Comparison of ENCODE assay signal across 8 mouse cellular contexts in the genomic region with DNA sequence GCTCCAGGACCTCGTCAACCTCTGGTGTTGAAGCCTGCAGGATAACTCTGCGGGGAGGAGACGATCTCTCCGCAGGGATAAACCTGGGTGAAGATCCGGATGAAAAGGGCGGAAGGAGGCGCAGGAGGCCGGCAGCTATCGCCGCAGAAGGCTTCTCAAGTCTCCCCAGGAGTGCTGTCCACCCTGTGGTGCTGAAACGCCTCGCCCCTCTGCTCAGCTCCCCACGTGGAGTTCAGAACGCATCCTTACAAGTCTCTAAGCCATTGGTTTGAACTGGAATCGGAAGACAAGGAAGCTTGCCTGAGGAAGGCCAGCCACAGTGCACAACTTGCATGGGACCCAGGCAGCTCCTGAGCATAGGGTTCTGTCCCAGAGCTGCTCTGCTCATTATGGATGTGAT. TPM values are rescaled to one million over a fixed set of nuclear protein-coding genes. Genes with fewer than 3 reads are reported as not detected.
DNase-seq lines count a peak whose midpoint lies in the region; ATAC-seq and TF ChIP-seq lines count a peak whose summit lies in the region.

No protein-coding gene starts in this region.

- peak; percentile 25 for DNase-seq in CD4-positive helper T cell, adult 2 months (ENCODE audit: low read depth, low spot score)
- DNase-seq in adrenal gland, adult 8-10 months = peak; percentile 23
- peak; percentile 19 for DNase-seq in forebrain, postnatal 0 days
- peak; percentile 65 for DNase-seq in kidney, adult 18-20 months
- peak; percentile 76 for DNase-seq in retina, embryonic 14.5 days (ENCODE audit: low spot score)
- DNase-seq in right cerebral cortex, postnatal 36 days (ENCODE audit: low spot score in 2 of 2) = no peak
- no peak for DNase-seq in left cerebral cortex, adult 8-10 months (ENCODE audit: low spot score in 2 of 2)

- 0 out of 2 replicates have a peak overlapping the region, but pooled peaks have one; percentile 2 for H3K9ac ChIP-seq in forebrain, postnatal 0 days
- no peak overlapping the region for H3K9ac ChIP-seq in lung, embryonic 16.5 days (ENCODE audit: low read length)

- no peak for TF ChIP-seq CTCF in forebrain, postnatal 0 days (IDR thresholded peaks at IDR 0.05; ENCODE audit: low read depth)

- no peaks in the 10 kb centered on the region for H3K9me3 ChIP-seq in forebrain, postnatal 0 days (ENCODE audit: low read length)
- H3K9me3 ChIP-seq in lung, embryonic 16.5 days (ENCODE audit: control insufficient read depth, low read length) = no peaks in the 10 kb centered on the region

- 2% methylated on average over 15 of the region's 15 CpGs for WGBS in forebrain, postnatal 0 days
- 0% methylated on average over 15 of the region's 15 CpGs for WGBS in lung, embryonic 16.5 days

- no peaks in the 10 kb centered on the region for H3K27me3 ChIP-seq in forebrain, postnatal 0 days (ENCODE audit: insufficient read depth, low read length)
- peaks cover 3% of the 10 kb centered on the region; the same call in 1 of the 2 replicates for H3K27me3 ChIP-seq in lung, embryonic 16.5 days (ENCODE audit: control insufficient read depth, insufficient read depth, low read depth, low read length)

- H3K36me3 ChIP-seq in forebrain, postnatal 0 days (ENCODE audit: insufficient read depth) = no peaks in the 10 kb centered on the region
- H3K36me3 ChIP-seq in lung, embryonic 16.5 days (ENCODE audit: control insufficient read depth, insufficient read depth, low read length) = no peaks in the 10 kb centered on the region

- H3K4me1 ChIP-seq in forebrain, postnatal 0 days (ENCODE audit: insufficient read depth) = peaks cover 9% of the 10 kb centered on the region
- no peaks in the 10 kb centered on the region; the same call in 1 of the 2 replicates for H3K4me1 ChIP-seq in lung, embryonic 16.5 days (replicated peaks; ENCODE audit: control insufficient read depth, insufficient read depth, low read length)

- 0 out of 2 replicates have a peak overlapping the region, but pooled peaks have one; percentile 12 for H3K4me3 ChIP-seq in forebrain, postnatal 0 days (ENCODE audit: low read depth, low read length)
- H3K4me3 ChIP-seq in lung, embryonic 16.5 days (ENCODE audit: low read length) = no peak overlapping the region

- ATAC-seq in forebrain, postnatal 0 days = no peak
- ATAC-seq in lung, embryonic 16.5 days (ENCODE audit: low read depth) = peak; percentile 60

- H3K4me2 ChIP-seq in forebrain, postnatal 0 days (ENCODE audit: low read depth) = peak overlapping the region; percentile 19; the same call in 1 of the 2 replicates
- H3K4me2 ChIP-seq in lung, embryonic 16.5 days (ENCODE audit: low read depth, low read length) = no peak overlapping the region

- no peak overlapping the region for H3K27ac ChIP-seq in forebrain, postnatal 0 days (ENCODE audit: low read depth, low read length)
- H3K27ac ChIP-seq in lung, embryonic 16.5 days (ENCODE audit: low read length) = no peak overlapping the region

RNA-seq across cellular contexts. Expression of a gene that starts 13.6 kb away (rescaled TPM):
- total RNA-seq in adrenal gland, adult 8-10 months (2022) = 1 to 10 TPM; 1.5 to 3.5 (median 2.3) TPM
- 1.2 and 4.2 TPM in 2 replicates for total RNA-seq in forebrain, postnatal 0 days (2014; rRNA removed)
- polyA plus RNA-seq in forebrain, postnatal 0 days (2015; fragmentation: Nextera tagmentation; extraction: Ambion mirVana) = 10.6 and 12.8 TPM in 2 replicates
- polyA plus RNA-seq in lung, embryonic 16.5 days (2015; fragmentation: Nextera tagmentation; extraction: Ambion mirVana) = 0.70 and 0.98 TPM in 2 replicates
- 10 to 100 TPM; 49.2 to 57.6 (median 54.8) TPM for total RNA-seq in left cerebral cortex, adult 8-10 months (2022)

RNA-seq across cellular contexts. Expression of a gene that starts 27.8 kb away (rescaled TPM):
- 10 to 100 TPM in 3 of 4 experiments, 1 to 10 TPM in 1; 9.0 to 17.7 (median 15.3) TPM for total RNA-seq in adrenal gland, adult 8-10 months (2022)
- total RNA-seq in forebrain, postnatal 0 days (2014; rRNA removed) = 40.0 and 50.7 TPM in 2 replicates
- 83.9 and 96.1 TPM in 2 replicates for polyA plus RNA-seq in forebrain, postnatal 0 days (2015; fragmentation: Nextera tagmentation; extraction: Ambion mirVana)
- polyA plus RNA-seq in lung, embryonic 16.5 days (2015; fragmentation: Nextera tagmentation; extraction: Ambion mirVana) = 53.3 and 55.6 TPM in 2 replicates
- total RNA-seq in left cerebral cortex, adult 8-10 months (2022) = 10 to 100 TPM; 30.3 to 33.0 (median 32.5) TPM

Comparison
In these comparisons a context has a peak if more than half of its experiments do, and no peak if none do; other contexts are left out.
1. DNase-seq: peak in CD4-positive helper T cell, adult 2 months (single experiment), adrenal gland, adult 8-10 months (single experiment), forebrain, postnatal 0 days (single experiment), kidney, adult 18-20 months (single experiment) and retina, embryonic 14.5 days (single experiment); none in right cerebral cortex, postnatal 36 days (0 of 2) and left cerebral cortex, adult 8-10 months (0 of 2).